Mouse (Mus musculus): Measurements from ENCODE around the gene Vmn1r66. TPM values are rescaled to one million over a fixed set of nuclear protein-coding genes. Genes with fewer than 3 reads are reported as not detected.

Vmn1r66 gene
- total and polyA plus RNA-seq, 3 experiments, result not detected

DNA sequence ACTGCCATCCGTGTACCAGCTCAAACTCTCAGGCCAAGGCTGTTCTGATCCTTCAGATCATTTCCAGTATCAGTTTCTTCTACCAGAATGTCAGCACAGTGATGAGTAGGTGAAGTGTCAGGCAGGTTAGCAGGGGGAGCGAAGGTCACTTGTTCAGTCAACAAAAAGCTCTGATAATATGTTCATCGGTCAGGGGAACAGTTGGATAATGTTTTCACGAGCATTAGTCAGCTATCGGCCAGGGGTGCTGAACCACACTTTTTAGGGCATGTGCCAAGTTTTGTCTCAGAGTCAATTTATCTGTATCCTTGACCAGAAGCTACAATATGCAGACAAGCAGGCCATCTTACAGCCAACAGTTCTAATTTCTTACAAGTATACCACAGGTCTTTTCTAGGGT, 28.7 kb downstream of the Vmn1r66 start:
- Histone ChIP-seq H3K27ac (ENCODE audit: insufficient read depth, low read depth) (no peak overlapping the region), H3K4me3 (replicated peaks in 1 of 3; ENCODE audit: low read depth in 2 of 3, low read length in 2 of 3, poor library complexity in 1 of 3) (no peak overlapping the region), H3K36me3 (replicated peaks in 1 of 2; ENCODE audit: control insufficient read depth in 1 of 2, insufficient read depth in 1 of 2, low read length in 1 of 2) (no peaks in the 10 kb centered on the region), H3K4me1 (ENCODE audit: control insufficient read depth in 1 of 2, insufficient read depth in 2 of 2) (no peaks in the 10 kb centered on the region), H3K4me2 (ENCODE audit: insufficient read depth, low read depth, poor library complexity, severe bottlenecking) (no peak overlapping the region), H3K9ac (ENCODE audit: insufficient read depth, low read depth) (no peak overlapping the region), H3K27me3 (replicated peaks) (no peaks in the 10 kb centered on the region), H3K79me2 (replicated peaks; ENCODE audit: control insufficient read depth, extremely low read depth, insufficient read depth, poor library complexity, severe bottlenecking) (no peaks in the 10 kb centered on the region), H3K9me3 (replicated peaks; ENCODE audit: low read length) (peaks cover 30% of the 10 kb centered on the region)
- TF ChIP-seq TBP (conservative IDR thresholded peaks at IDR 0.05; ENCODE audit: low read depth, low read length) (no peak), JUND (conservative IDR thresholded peaks at IDR 0.05; ENCODE audit: low read depth, low read length) (no peak), USF2 (conservative IDR thresholded peaks at IDR 0.05; ENCODE audit: low read depth, low read length) (no peak), SMC3 (IDR thresholded peaks at IDR 0.05; ENCODE audit: low read depth, low read length) (no peak), E2F4 (IDR thresholded peaks at IDR 0.05; ENCODE audit: insufficient replicate concordance, low read depth, low read length) (no peak), UBTF (IDR thresholded peaks at IDR 0.05; ENCODE audit: low read depth, low read length) (no peak), EP300 (IDR thresholded peaks at IDR 0.05; ENCODE audit: low read length) (no peak), NELFE (IDR thresholded peaks at IDR 0.05; ENCODE audit: low read depth, low read length) (no peak), JUN (IDR thresholded peaks at IDR 0.05; ENCODE audit: insufficient read depth, low read depth, low read length) (no peak), GABPA (IDR thresholded peaks at IDR 0.05; ENCODE audit: insufficient replicate concordance, low read depth, low read length) (no peak), ETS1 (conservative IDR thresholded peaks at IDR 0.05; ENCODE audit: low read depth, low read length) (no peak)
- DNase-seq (ENCODE audit: extremely low read depth), result no peak
- in situ Hi-C loops (cut with MboI; ENCODE audit: low pct_ligation_motif_present, low pct_unique_long_range_greater_than_20kb, low sequenced_read_pairs) (no loop called here), dilution Hi-C loops (cut with MboI; ENCODE audit: extremely low pct_ligation_motif_present, extremely low pct_unique_long_range_greater_than_20kb, low sequenced_read_pairs) (no loop called here)

Other genes starting within 250 kb of the Vmn1r66 start
- not detected in 2 replicates for gene Vmn2r50, start 224.7 kb downstream of the Vmn1r66 start, total RNA-seq (2012; rRNA removed)
- gene Vmn2r50, start 224.7 kb downstream of the Vmn1r66 start, total RNA-seq (2014; rRNA removed), result not detected in 2 replicates
- gene Vmn2r50, start 224.7 kb downstream of the Vmn1r66 start, polyA plus RNA-seq (2012; ENCODE audit: insufficient read length, low read depth), result not detected in 2 replicates
- not detected in 2 replicates for gene Vmn2r51, start 172.3 kb downstream of the Vmn1r66 start, total RNA-seq (2012; rRNA removed)
- gene Vmn2r51, start 172.3 kb downstream of the Vmn1r66 start, total RNA-seq (2014; rRNA removed), result not detected in 2 replicates
- gene Vmn2r51, start 172.3 kb downstream of the Vmn1r66 start, polyA plus RNA-seq (2012; ENCODE audit: insufficient read length, low read depth), result not detected in 2 replicates
- not detected in 2 replicates for gene Vmn2r52, start 101.4 kb downstream of the Vmn1r66 start, total RNA-seq (2012; rRNA removed)
- not detected in 2 replicates for gene Vmn2r52, start 101.4 kb downstream of the Vmn1r66 start, total RNA-seq (2014; rRNA removed)
- gene Vmn2r52, start 101.4 kb downstream of the Vmn1r66 start, polyA plus RNA-seq (2012; ENCODE audit: insufficient read length, low read depth), result not detected in 2 replicates
- gene Vmn1r67, start 165.3 kb upstream of the Vmn1r66 start, total RNA-seq (2012; rRNA removed), result not detected in 2 replicates
- gene Vmn1r67, start 165.3 kb upstream of the Vmn1r66 start, total RNA-seq (2014; rRNA removed), result not detected in 2 replicates
- not detected in 2 replicates for gene Vmn1r67, start 165.3 kb upstream of the Vmn1r66 start, polyA plus RNA-seq (2012; ENCODE audit: insufficient read length, low read depth)
- not detected in 2 replicates for gene Zik1, start 217.4 kb upstream of the Vmn1r66 start, total RNA-seq (2012; rRNA removed)
- gene Zik1, start 217.4 kb upstream of the Vmn1r66 start, total RNA-seq (2014; rRNA removed), result not detected in 2 replicates
- gene Zik1, start 217.4 kb upstream of the Vmn1r66 start, polyA plus RNA-seq (2012; ENCODE audit: insufficient read length, low read depth), result not detected in 2 replicates

Data from CH12.LX (cell line).